Mouse (Mus musculus): Measurements from ENCODE around the gene Eef2. TPM values are rescaled to one million over a fixed set of nuclear protein-coding genes. Genes with fewer than 3 reads are reported as not detected.
A peak's percentile ranks its signal among the peaks of the same experiment; 100 is the strongest.
"Not testable (repeated sequence)": the region's sequence is repeated elsewhere in the genome, so short reads cannot be mapped to it uniquely, and the experiment has no call there.

Gene Eef2
- polyA plus RNA-seq, 1 experiment from 2014 or later, result 597 TPM

DNA sequence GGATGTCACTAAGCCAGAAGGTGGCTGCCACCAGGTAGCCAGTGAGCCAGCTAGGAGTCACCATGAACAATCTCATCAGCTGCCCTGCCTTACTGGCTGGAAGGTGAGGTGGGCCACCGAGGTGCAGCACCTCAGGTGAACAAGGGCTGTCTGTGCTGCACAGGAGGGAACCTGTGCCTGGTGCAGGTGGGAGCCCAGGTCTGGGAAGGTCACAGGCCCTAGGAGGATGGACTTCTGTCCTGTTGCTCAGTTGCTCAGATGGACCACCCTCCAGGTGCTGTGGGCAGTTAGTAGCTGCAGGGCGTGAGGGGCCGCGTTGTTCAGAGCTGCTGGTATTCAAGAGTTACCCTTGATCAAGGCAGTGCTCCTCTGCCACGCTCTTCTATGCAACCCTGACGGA is 40.4 kb downstream of the Eef2 start:
- Histone ChIP-seq H3K4me2 (no peak overlapping the region), H3K27ac (no peak overlapping the region), H3K4me1 (0 out of 2 replicates have a peak, but pooled peaks cover 2% of the 10 kb centered on the region), H3K27me3 (peaks cover 7% of the 10 kb centered on the region; the same call in 1 of the 2 replicates), H3K4me3 (replicated peaks) (no peak overlapping the region), H3K9ac (no peak overlapping the region), H3K9me3 (replicated peaks) (no peaks in the 10 kb centered on the region), H3K36me3 (no peaks in the 10 kb centered on the region)
- WGBS, result 80% methylated on average over 6 of the region's 6 CpGs
- no peak for ATAC-seq (replicated peaks; ENCODE audit: low FRiP score)

DNA sequence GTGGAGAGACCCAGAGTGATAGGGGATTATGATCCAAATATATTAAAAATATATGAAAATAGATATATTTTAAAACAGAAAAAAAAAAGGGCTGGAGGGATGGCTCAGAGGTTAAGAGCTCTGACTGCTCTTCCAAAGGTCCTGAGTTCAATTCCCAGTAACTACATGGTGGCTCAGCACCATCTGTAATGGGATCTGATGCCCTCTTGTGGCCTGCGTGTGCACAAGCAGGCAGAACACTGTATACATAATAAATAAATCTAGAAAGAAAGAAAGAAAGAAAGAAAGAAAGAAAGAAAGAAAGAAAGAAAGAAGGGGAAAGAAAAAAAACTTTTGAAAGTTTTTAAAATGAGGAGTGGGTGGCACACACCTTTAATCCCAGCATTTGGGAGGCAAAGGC is 40.8 kb downstream of the Eef2 start:
- ATAC-seq (replicated peaks; ENCODE audit: low FRiP score); H3K9me3 ChIP-seq (replicated peaks); H3K27ac ChIP-seq; H3K4me1 ChIP-seq; H3K4me2 ChIP-seq; H3K4me3 ChIP-seq (replicated peaks); H3K27me3 ChIP-seq; H3K9ac ChIP-seq; H3K36me3 ChIP-seq: not testable (repeated sequence)
- WGBS, result 27% methylated on average over 1 of the region's 1 CpGs

- H3K4me1 ChIP-seq, result 0 out of 2 replicates have a peak, but pooled peaks cover 2% of the 10 kb centered on the region
- no peak for ATAC-seq (replicated peaks; ENCODE audit: low FRiP score)
- peaks cover 7% of the 10 kb centered on the region; the same call in 1 of the 2 replicates for H3K27me3 ChIP-seq
- WGBS, result 43% methylated on average over 7 of the region's 7 CpGs
- no peaks in the 10 kb centered on the region for H3K36me3 ChIP-seq
- H3K9ac ChIP-seq, result no peak overlapping the region
- H3K9me3 ChIP-seq (replicated peaks), result no peaks in the 10 kb centered on the region
- no peak overlapping the region for H3K4me3 ChIP-seq (replicated peaks)
- no peak overlapping the region for H3K27ac ChIP-seq
- H3K4me2 ChIP-seq, result no peak overlapping the region
These were observed 41.5 kb downstream of the Eef2 start for GRCm38 (mm10) chr10:81217964-81218363.

DNA sequence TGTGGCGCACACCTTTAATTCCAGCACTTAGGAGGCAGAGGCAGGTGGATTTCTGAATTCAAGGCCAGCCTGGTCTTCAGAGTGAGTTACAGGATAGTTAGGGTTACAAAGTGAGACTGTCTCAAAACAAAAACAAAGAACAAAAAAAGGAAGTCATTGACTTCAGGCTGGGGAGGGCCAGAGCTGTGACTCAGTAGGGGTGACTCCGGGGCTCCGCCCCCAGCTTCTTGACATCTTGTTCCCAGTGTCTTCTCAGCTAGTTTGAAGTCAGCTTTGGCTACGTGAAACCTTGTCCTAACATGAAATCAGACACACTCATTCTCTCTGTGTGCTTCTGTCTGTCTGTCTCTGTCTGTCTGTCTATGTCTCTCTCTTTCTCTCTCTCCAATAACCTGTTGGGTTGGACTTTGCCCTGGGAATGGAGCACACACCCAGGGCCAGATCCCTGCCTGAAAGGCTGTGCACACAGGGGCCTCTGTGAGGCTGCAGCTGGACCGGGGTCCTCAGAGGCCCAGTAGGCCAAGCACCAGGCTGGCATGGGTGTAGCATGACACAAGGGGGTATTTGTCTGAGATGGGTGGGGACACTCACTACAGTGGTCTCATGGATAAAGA is 45.1 kb downstream of the Eef2 start:
- H3K4me3 ChIP-seq (replicated peaks), result no peak overlapping the region
- H3K4me2 ChIP-seq, result no peak overlapping the region
- H3K27ac ChIP-seq, result no peak overlapping the region
- 82% methylated on average over 5 of the region's 5 CpGs for WGBS
- peaks cover 7% of the 10 kb centered on the region; the same call in 1 of the 2 replicates for H3K27me3 ChIP-seq
- H3K9me3 ChIP-seq (replicated peaks), result no peaks in the 10 kb centered on the region
- no peak overlapping the region for H3K9ac ChIP-seq
- no peaks in the 10 kb centered on the region for H3K36me3 ChIP-seq
- ATAC-seq (replicated peaks; ENCODE audit: low FRiP score), result no peak
- H3K4me1 ChIP-seq, result 0 out of 2 replicates have a peak, but pooled peaks cover 2% of the 10 kb centered on the region

DNA sequence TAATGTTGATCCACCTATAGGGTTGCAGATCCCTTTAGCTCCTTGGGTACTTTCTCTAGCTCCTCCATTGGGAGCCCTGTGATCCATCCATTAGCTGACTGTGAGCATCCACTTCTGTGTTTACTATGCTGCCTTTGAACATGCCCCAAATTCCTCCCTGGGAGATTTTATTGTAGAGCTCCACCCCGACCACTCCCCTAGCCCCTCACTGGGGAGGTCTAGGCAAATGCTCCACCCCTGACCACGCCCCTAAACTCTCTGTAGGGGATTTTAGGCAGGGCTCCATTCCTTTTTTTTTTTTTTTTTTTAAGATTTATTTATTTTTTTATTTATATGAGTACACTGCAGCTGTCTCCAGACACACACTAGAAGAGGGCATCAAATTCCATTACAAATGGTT is 47.3 kb downstream of the Eef2 start:
- H3K4me1 ChIP-seq; H3K27ac ChIP-seq; H3K9me3 ChIP-seq (replicated peaks); ATAC-seq (replicated peaks; ENCODE audit: low FRiP score); H3K36me3 ChIP-seq; H3K4me3 ChIP-seq (replicated peaks); H3K4me2 ChIP-seq; H3K9ac ChIP-seq: not testable (repeated sequence)
- peaks cover 14% of the 10 kb centered on the region for H3K27me3 ChIP-seq
- WGBS, result 42% methylated on average over 2 of the region's 2 CpGs

DNA sequence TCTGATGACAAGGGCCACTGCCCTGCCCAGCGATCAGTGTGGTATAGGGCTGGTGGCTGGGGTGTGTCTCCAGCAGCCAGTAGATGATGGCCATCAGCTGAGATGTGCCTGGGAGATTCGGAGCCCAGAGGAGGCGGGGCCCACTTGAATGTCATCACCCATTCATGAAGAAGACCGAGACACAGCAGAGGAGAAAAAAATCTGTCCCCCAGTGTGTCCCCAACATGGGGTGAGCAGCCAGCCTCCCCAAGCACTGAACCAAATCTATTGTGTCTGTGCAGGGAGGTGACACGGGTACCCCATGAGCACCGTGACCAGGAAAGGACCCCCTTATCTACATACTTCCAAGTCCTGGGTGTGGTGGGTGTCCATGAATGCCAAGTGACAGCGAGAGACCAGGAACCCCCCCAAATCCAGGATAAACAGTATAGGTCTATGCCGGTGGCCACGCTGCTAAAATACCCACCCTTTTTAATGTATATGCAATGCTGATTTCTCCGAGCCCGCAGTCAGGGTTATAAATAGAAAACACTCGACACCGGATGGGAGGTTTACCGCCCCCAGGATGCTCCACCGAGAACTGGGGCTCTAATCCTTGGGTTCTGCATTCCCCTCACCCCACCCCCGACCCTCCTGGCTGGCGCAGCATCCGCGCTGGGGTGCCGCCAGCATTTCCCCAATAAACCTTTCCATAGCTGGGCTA is 53.5 kb downstream of the Eef2 start:
- peak overlapping the region; percentile 35 for H3K4me2 ChIP-seq
- ATAC-seq (replicated peaks; ENCODE audit: low FRiP score), result no peak

GRCm38 (mm10) chr10:81230438-81231332 is 54.3 kb downstream of the Eef2 start, which contains the start of gene Atcay:
Atcay (minus strand) TSS chr10:81230833.
- 10% methylated on average over 27 of the region's 27 CpGs for WGBS
- peak within 1 kb of the TSS; percentile 49 for H3K4me2 ChIP-seq
- no peak for ATAC-seq (replicated peaks; ENCODE audit: low FRiP score)
- peaks cover 47% of the 10 kb centered on the region for H3K27me3 ChIP-seq
- H3K4me3 ChIP-seq (replicated peaks), result peak within 1 kb of the TSS; percentile 24
- peaks cover 28% of the 10 kb centered on the region for H3K4me1 ChIP-seq
- H3K9me3 ChIP-seq (replicated peaks), result no peaks in the 10 kb centered on the region
- no peak within 1 kb of the TSS for H3K9ac ChIP-seq
- H3K36me3 ChIP-seq, result no peaks in the 10 kb centered on the region
- no peak within 1 kb of the TSS for H3K27ac ChIP-seq

More for the DNA sequence above, 53.5 kb downstream of the Eef2 start:
- H3K4me1 ChIP-seq, result peaks cover 28% of the 10 kb centered on the region
- 10% methylated on average over 20 of the region's 20 CpGs for WGBS
- H3K9ac ChIP-seq, result no peak overlapping the region
- H3K9me3 ChIP-seq (replicated peaks), result no peaks in the 10 kb centered on the region
- no peaks in the 10 kb centered on the region for H3K36me3 ChIP-seq
- H3K4me3 ChIP-seq (replicated peaks), result peak overlapping the region; percentile 24
- no peak overlapping the region for H3K27ac ChIP-seq
- peaks cover 47% of the 10 kb centered on the region for H3K27me3 ChIP-seq

GRCm38 (mm10) chr10:81231436-81231835 is 55.0 kb downstream of the Eef2 start:
- Histone ChIP-seq H3K27me3 (peaks cover 47% of the 10 kb centered on the region), H3K9ac (no peak overlapping the region), H3K27ac (no peak overlapping the region), H3K36me3 (no peaks in the 10 kb centered on the region), H3K4me1 (peaks cover 28% of the 10 kb centered on the region), H3K4me3 (replicated peaks) (no peak overlapping the region), H3K9me3 (replicated peaks) (no peaks in the 10 kb centered on the region), H3K4me2 (no peak overlapping the region)
- 50% methylated on average over 7 of the region's 7 CpGs for WGBS
- ATAC-seq (replicated peaks; ENCODE audit: low FRiP score), result no peak

Other genes starting within 250 kb of the Eef2 start
- gene Gadd45b, start 246.6 kb upstream of the Eef2 start, polyA plus RNA-seq (2015; fragmentation: Nextera tagmentation; extraction: Ambion mirVana), result 18.0 and 20.8 TPM in 2 replicates
- 5.0 and 5.6 TPM in 2 replicates for gene Gng7, start 161.7 kb upstream of the Eef2 start, polyA plus RNA-seq (2015; fragmentation: Nextera tagmentation; extraction: Ambion mirVana)
- gene Diras1, start 151.0 kb upstream of the Eef2 start, polyA plus RNA-seq (2015; fragmentation: Nextera tagmentation; extraction: Ambion mirVana), result 0.19 and 0.23 TPM in 2 replicates
- gene Slc39a3, start 139.2 kb upstream of the Eef2 start, polyA plus RNA-seq (2015; fragmentation: Nextera tagmentation; extraction: Ambion mirVana), result 13.7 and 16.3 TPM in 2 replicates
- 201 and 226 TPM in 2 replicates for gene Sgta, start 116.5 kb upstream of the Eef2 start, polyA plus RNA-seq (2015; fragmentation: Nextera tagmentation; extraction: Ambion mirVana)
- 62.5 and 67.4 TPM in 2 replicates for gene Thop1, start 106.6 kb upstream of the Eef2 start, polyA plus RNA-seq (2015; fragmentation: Nextera tagmentation; extraction: Ambion mirVana)
- 0.64 and 0.77 TPM in 2 replicates for gene Creb3l3, start 77.8 kb upstream of the Eef2 start, polyA plus RNA-seq (2015; fragmentation: Nextera tagmentation; extraction: Ambion mirVana)
- gene Map2k2, start 70.7 kb upstream of the Eef2 start, polyA plus RNA-seq (2015; fragmentation: Nextera tagmentation; extraction: Ambion mirVana), result 182 and 202 TPM in 2 replicates
- 25.6 and 26.6 TPM in 2 replicates for gene Zbtb7a, start 41.4 kb upstream of the Eef2 start, polyA plus RNA-seq (2015; fragmentation: Nextera tagmentation; extraction: Ambion mirVana)
- 48.6 and 51.2 TPM in 2 replicates for gene Pias4, start 8.7 kb upstream of the Eef2 start, polyA plus RNA-seq (2015; fragmentation: Nextera tagmentation; extraction: Ambion mirVana)
- 41.0 and 47.9 TPM in 2 replicates for gene Dapk3, start 6.4 kb downstream of the Eef2 start, polyA plus RNA-seq (2015; fragmentation: Nextera tagmentation; extraction: Ambion mirVana)
- gene 4930442H23Rik, start 7.2 kb downstream of the Eef2 start, polyA plus RNA-seq (2015; fragmentation: Nextera tagmentation; extraction: Ambion mirVana), result not detected in 2 replicates
- gene Nmrk2, start 25.4 kb downstream of the Eef2 start, polyA plus RNA-seq (2015; fragmentation: Nextera tagmentation; extraction: Ambion mirVana), result 0.18 TPM in 1 of 2 replicates, not detected in the other
- 0.28 and 0.51 TPM in 2 replicates for gene Atcay, start 54.2 kb downstream of the Eef2 start, polyA plus RNA-seq (2015; fragmentation: Nextera tagmentation; extraction: Ambion mirVana)
- gene Zfr2, start 56.5 kb downstream of the Eef2 start, polyA plus RNA-seq (2015; fragmentation: Nextera tagmentation; extraction: Ambion mirVana), result 6.8 and 7.3 TPM in 2 replicates
- gene Matk, start 76.3 kb downstream of the Eef2 start, polyA plus RNA-seq (2015; fragmentation: Nextera tagmentation; extraction: Ambion mirVana), result 5.8 and 6.8 TPM in 2 replicates
- gene Mrpl54, start 90.3 kb downstream of the Eef2 start, polyA plus RNA-seq (2015; fragmentation: Nextera tagmentation; extraction: Ambion mirVana), result 230 and 244 TPM in 2 replicates
- 59.7 and 63.4 TPM in 2 replicates for gene Apba3, start 90.3 kb downstream of the Eef2 start, polyA plus RNA-seq (2015; fragmentation: Nextera tagmentation; extraction: Ambion mirVana)
- 15.9 and 18.1 TPM in 2 replicates for gene Tjp3, start 115.0 kb downstream of the Eef2 start, polyA plus RNA-seq (2015; fragmentation: Nextera tagmentation; extraction: Ambion mirVana)
- 51.0 and 61.3 TPM in 2 replicates for gene Pip5k1c, start 116.3 kb downstream of the Eef2 start, polyA plus RNA-seq (2015; fragmentation: Nextera tagmentation; extraction: Ambion mirVana)
- 38.8 and 44.2 TPM in 2 replicates for gene Cactin, start 144.5 kb downstream of the Eef2 start, polyA plus RNA-seq (2015; fragmentation: Nextera tagmentation; extraction: Ambion mirVana)
- gene Tbxa2r, start 152.1 kb downstream of the Eef2 start, polyA plus RNA-seq (2015; fragmentation: Nextera tagmentation; extraction: Ambion mirVana), result 14.4 and 18.3 TPM in 2 replicates
- gene Gipc3, start 166.6 kb downstream of the Eef2 start, polyA plus RNA-seq (2015; fragmentation: Nextera tagmentation; extraction: Ambion mirVana), result 0.08 TPM in 1 of 2 replicates, not detected in the other
- gene Hmg20b, start 173.8 kb downstream of the Eef2 start, polyA plus RNA-seq (2015; fragmentation: Nextera tagmentation; extraction: Ambion mirVana), result 87.0 and 94.6 TPM in 2 replicates
- 10.3 and 11.5 TPM in 2 replicates for gene Mfsd12, start 180.9 kb downstream of the Eef2 start, polyA plus RNA-seq (2015; fragmentation: Nextera tagmentation; extraction: Ambion mirVana)
- 0.62 and 1.6 TPM in 2 replicates for gene 4930404N11Rik, start 189.2 kb downstream of the Eef2 start, polyA plus RNA-seq (2015; fragmentation: Nextera tagmentation; extraction: Ambion mirVana)
- 105 and 114 TPM in 2 replicates for gene Fzr1, start 201.9 kb downstream of the Eef2 start, polyA plus RNA-seq (2015; fragmentation: Nextera tagmentation; extraction: Ambion mirVana)
- 79.7 and 82.2 TPM in 2 replicates for gene Dohh, start 207.8 kb downstream of the Eef2 start, polyA plus RNA-seq (2015; fragmentation: Nextera tagmentation; extraction: Ambion mirVana)
- gene Gm48551, start 207.8 kb downstream of the Eef2 start, polyA plus RNA-seq (2015; fragmentation: Nextera tagmentation; extraction: Ambion mirVana), result 2.5 and 4.1 TPM in 2 replicates
- 1.6 and 2.1 TPM in 2 replicates for gene Gm48552, start 212.4 kb downstream of the Eef2 start, polyA plus RNA-seq (2015; fragmentation: Nextera tagmentation; extraction: Ambion mirVana)
- gene Smim24, start 216.4 kb downstream of the Eef2 start, polyA plus RNA-seq (2015; fragmentation: Nextera tagmentation; extraction: Ambion mirVana), result 26.0 and 29.4 TPM in 2 replicates